Mouse (Mus musculus) liver, postnatal 0 days (tissue): ENCODE results near the gene Igsf3.

ENCODE experiments used
- CTCF ChIP-seq: sonication (generic); IDR thresholded peaks from 2 replicates; pipeline ENCODE4 v1.5.1; 2016; ENCODE audit warnings: antibody characterized with exemption, low read depth
- EP300 ChIP-seq: IDR thresholded peaks from 2 replicates; pipeline ENCODE4 v1.6.1; 2016; ENCODE audit warnings: antibody characterized with exemption, low read depth, mild to moderate bottlenecking

GRCm38 (mm10) chr3:101345299-101345698, 31.6 kb upstream of the Igsf3 start:
- TF ChIP-seq CTCF (no peak), EP300 (no peak)
